Mouse (Mus musculus) CH12.LX (cell line): ENCODE data around the gene Mag. TPM values are rescaled to one million over a fixed set of nuclear protein-coding genes. Genes with fewer than 3 reads are reported as not detected.

Source experiments
- DNase-seq: peaks from one replicate; pipeline ENCODE4 v3.0.0-alpha.2; 2013; ENCODE audit errors: extremely low read depth
- H3K27ac ChIP-seq: 2 replicates; pipeline ENCODE4 v1.5.1; 2012; ENCODE audit warnings: low read depth, mild to moderate bottlenecking, control low read depth, moderate library complexity; ENCODE audit not compliant: insufficient read depth
- H3K27me3 ChIP-seq: replicated peaks from 2 replicates; pipeline ENCODE3; 2012; ENCODE audit warnings: inconsistent platforms
- H3K36me3 ChIP-seq, 2 experiments: replicated peaks in 1 of 2; 2 replicates each; pipeline versions ENCODE3 to v1.6.1; 2012; ENCODE audit warnings: inconsistent platforms in 1 of 2, low read length in 1 of 2, mild to moderate bottlenecking in 1 of 2, mixed read lengths in 1 of 2, moderate library complexity in 1 of 2; ENCODE audit not compliant: control insufficient read depth in 1 of 2, insufficient read depth in 1 of 2
- H3K4me1 ChIP-seq, 2 experiments: 2 replicates each; pipeline ENCODE4 v1.6.1; 2012; ENCODE audit warnings: inconsistent platforms in 1 of 2, moderate library complexity in 1 of 2; ENCODE audit not compliant: insufficient read depth in 2 of 2, control insufficient read depth in 1 of 2
- H3K4me2 ChIP-seq: 2 replicates; pipeline ENCODE4 v1.6.1; 2012; ENCODE audit warnings: low read depth, mild to moderate bottlenecking, control low read depth; ENCODE audit not compliant: poor library complexity, insufficient read depth, severe bottlenecking
- H3K4me3 ChIP-seq, 3 experiments: fragments of 150-350 bp in 1 of 3; sonication (generic) in 1 of 3; replicated peaks in 1 of 3; 2 replicates each; pipeline versions ENCODE3 to v1.5.1; 2011 to 2012; ENCODE audit warnings: low read depth in 2 of 3, low read length in 2 of 3, mild to moderate bottlenecking in 2 of 3, moderate library complexity in 2 of 3, control low read depth in 1 of 3, improper control_type of control experiment in 1 of 3, inconsistent platforms in 1 of 3, mixed read lengths in 1 of 3; ENCODE audit not compliant: poor library complexity in 1 of 3
- H3K79me2 ChIP-seq: replicated peaks from 2 replicates; pipeline ENCODE4 v1.6.1; 2012; ENCODE audit warnings: mild to moderate bottlenecking, moderate library complexity; ENCODE audit not compliant: control insufficient read depth, poor library complexity, insufficient read depth, severe bottlenecking; ENCODE audit errors: extremely low read depth
- H3K9ac ChIP-seq: 2 replicates; pipeline ENCODE4 v1.6.1; 2012; ENCODE audit warnings: low read depth, mild to moderate bottlenecking, control low read depth, moderate library complexity; ENCODE audit not compliant: insufficient read depth
- H3K9me3 ChIP-seq: replicated peaks from 2 replicates; pipeline ENCODE3; 2012; ENCODE audit warnings: low read length, inconsistent platforms, mixed read lengths
- BHLHE40 ChIP-seq: IDR thresholded peaks from 2 replicates; pipeline ENCODE4 v1.6.1; 2011; ENCODE audit warnings: mild to moderate bottlenecking, low read depth, low read length, improper control_type of control experiment
- CHD1 ChIP-seq: IDR thresholded peaks from 2 replicates; pipeline ENCODE4 v1.6.1; 2012; ENCODE audit warnings: low read depth, low read length, improper control_type of control experiment, inconsistent platforms
- CHD2 ChIP-seq: IDR thresholded peaks from 2 replicates; pipeline ENCODE4 v1.6.1; 2011; ENCODE audit warnings: low read length, improper control_type of control experiment
- CTCF ChIP-seq, 2 experiments: IDR thresholded peaks in 1 of 2; conservative IDR thresholded peaks in 1 of 2; 2 replicates each; pipeline ENCODE4 v1.5.1; 2011 to 2012; ENCODE audit warnings: low read depth in 2 of 2, low read length in 2 of 2, improper control_type of control experiment in 1 of 2, inconsistent platforms in 1 of 2, mild to moderate bottlenecking in 1 of 2, moderate library complexity in 1 of 2
- E2F4 ChIP-seq: IDR thresholded peaks from 2 replicates; pipeline ENCODE4 v1.6.1; 2011; ENCODE audit warnings: low read depth, low read length, improper control_type of control experiment; ENCODE audit not compliant: insufficient replicate concordance
- ELF1 ChIP-seq: IDR thresholded peaks from 2 replicates; pipeline ENCODE4 v1.6.1; 2014; ENCODE audit warnings: low read depth, mild to moderate bottlenecking, inconsistent platforms, low read length, improper control_type of control experiment
- EP300 ChIP-seq: IDR thresholded peaks from 2 replicates; pipeline ENCODE4 v1.6.1; 2011; ENCODE audit warnings: low read length, improper control_type of control experiment
- ETS1 ChIP-seq: conservative IDR thresholded peaks from 2 replicates; pipeline ENCODE4 v1.6.1; 2012; ENCODE audit warnings: low read depth, mild to moderate bottlenecking, inconsistent platforms, low read length, improper control_type of control experiment, moderate library complexity
- GABPA ChIP-seq: IDR thresholded peaks from 2 replicates; pipeline ENCODE4 v1.6.1; 2012; ENCODE audit warnings: low read depth, low read length, improper control_type of control experiment, inconsistent platforms; ENCODE audit not compliant: insufficient replicate concordance
- HCFC1 ChIP-seq: IDR thresholded peaks from 2 replicates; pipeline ENCODE4 v1.6.1; 2012; ENCODE audit warnings: low read depth, mild to moderate bottlenecking, inconsistent platforms, low read length, improper control_type of control experiment
- IRF4 ChIP-seq: IDR thresholded peaks from 2 replicates; pipeline ENCODE4 v1.6.1; 2014; ENCODE audit warnings: low read depth, mild to moderate bottlenecking, inconsistent platforms, low read length, improper control_type of control experiment
- JUN ChIP-seq: IDR thresholded peaks from 2 replicates; pipeline ENCODE4 v1.6.1; 2011; ENCODE audit warnings: low read depth, mild to moderate bottlenecking, low read length, improper control_type of control experiment, moderate library complexity; ENCODE audit not compliant: insufficient read depth
- JUND ChIP-seq: conservative IDR thresholded peaks from 2 replicates; pipeline ENCODE4 v1.6.1; 2011; ENCODE audit warnings: low read depth, low read length, improper control_type of control experiment
- KAT2A ChIP-seq: IDR thresholded peaks from 2 replicates; pipeline ENCODE4 v1.6.1; 2012; ENCODE audit warnings: low read length, improper control_type of control experiment, inconsistent platforms; ENCODE audit not compliant: insufficient replicate concordance
- MAFK ChIP-seq: IDR thresholded peaks from 2 replicates; pipeline ENCODE4 v1.6.1; 2011; ENCODE audit warnings: low read length, improper control_type of control experiment; ENCODE audit not compliant: insufficient replicate concordance
- MAX ChIP-seq: IDR thresholded peaks from 2 replicates; pipeline ENCODE4 v1.6.1; 2011; ENCODE audit warnings: low read length, improper control_type of control experiment
- MAZ ChIP-seq: IDR thresholded peaks from 2 replicates; pipeline ENCODE4 v1.6.1; 2012; ENCODE audit warnings: low read depth, mild to moderate bottlenecking, inconsistent platforms, low read length, improper control_type of control experiment, moderate library complexity
- MEF2A ChIP-seq: IDR thresholded peaks from 2 replicates; pipeline ENCODE4 v1.6.1; 2014; ENCODE audit warnings: low read depth, mild to moderate bottlenecking, inconsistent platforms, low read length, improper control_type of control experiment, borderline replicate concordance
- MXI1 ChIP-seq: IDR thresholded peaks from 2 replicates; pipeline ENCODE4 v1.6.1; 2011; ENCODE audit warnings: mild to moderate bottlenecking, low read depth, low read length, improper control_type of control experiment
- MYC ChIP-seq: IDR thresholded peaks from 2 replicates; pipeline ENCODE4 v1.6.1; 2011; ENCODE audit warnings: low read depth, mild to moderate bottlenecking, improper control_type of control experiment, low read length
- NELFE ChIP-seq: IDR thresholded peaks from 2 replicates; pipeline ENCODE4 v1.6.1; 2011; ENCODE audit warnings: low read depth, low read length, improper control_type of control experiment
- NRF1 ChIP-seq: IDR thresholded peaks from 2 replicates; pipeline ENCODE4 v1.6.1; 2014; ENCODE audit warnings: low read depth, mild to moderate bottlenecking, inconsistent platforms, low read length, improper control_type of control experiment, moderate library complexity
- PAX5 ChIP-seq: IDR thresholded peaks from 2 replicates; pipeline ENCODE4 v1.6.1; 2012; ENCODE audit warnings: low read length, inconsistent platforms, mixed read lengths
- POLR2A ChIP-seq: IDR thresholded peaks from 2 replicates; pipeline ENCODE4 v1.6.1; 2011; ENCODE audit warnings: low read depth, mild to moderate bottlenecking, improper control_type of control experiment, low read length
- POLR2AphosphoS2 ChIP-seq: IDR thresholded peaks from 2 replicates; pipeline ENCODE4 v1.6.1; 2011; ENCODE audit warnings: low read depth, low read length, improper control_type of control experiment
- RAD21 ChIP-seq: IDR thresholded peaks from 2 replicates; pipeline ENCODE4 v1.6.1; 2011; ENCODE audit warnings: low read depth, mild to moderate bottlenecking, low read length, improper control_type of control experiment, moderate library complexity
- RCOR1 ChIP-seq: conservative IDR thresholded peaks from 2 replicates; pipeline ENCODE4 v1.6.1; 2012; ENCODE audit warnings: low read depth, mild to moderate bottlenecking, inconsistent platforms, low read length, improper control_type of control experiment
- SIN3A ChIP-seq: IDR thresholded peaks from 2 replicates; pipeline ENCODE4 v1.6.1; 2012; ENCODE audit warnings: low read length, improper control_type of control experiment, inconsistent platforms
- SMC3 ChIP-seq: IDR thresholded peaks from 2 replicates; pipeline ENCODE4 v1.6.1; 2011; ENCODE audit warnings: low read depth, low read length, improper control_type of control experiment
- TBP ChIP-seq: conservative IDR thresholded peaks from 2 replicates; pipeline ENCODE4 v1.6.1; 2011; ENCODE audit warnings: low read depth, low read length, improper control_type of control experiment
- TCF12 ChIP-seq: IDR thresholded peaks from 2 replicates; pipeline ENCODE4 v1.6.1; 2014; ENCODE audit warnings: low read depth, mild to moderate bottlenecking, inconsistent platforms, low read length, improper control_type of control experiment
- UBTF ChIP-seq: IDR thresholded peaks from 2 replicates; pipeline ENCODE4 v1.6.1; 2012; ENCODE audit warnings: low read depth, mild to moderate bottlenecking, inconsistent platforms, low read length, improper control_type of control experiment, moderate library complexity
- USF1 ChIP-seq: IDR thresholded peaks from 2 replicates; pipeline ENCODE4 v1.6.1; 2014; ENCODE audit warnings: low read depth, mild to moderate bottlenecking, inconsistent platforms, low read length, improper control_type of control experiment
- USF2 ChIP-seq: conservative IDR thresholded peaks from 2 replicates; pipeline ENCODE4 v1.6.1; 2011; ENCODE audit warnings: low read depth, low read length, improper control_type of control experiment
- ZC3H11A ChIP-seq: IDR thresholded peaks from 2 replicates; pipeline ENCODE4 v1.6.1; 2012; ENCODE audit warnings: low read depth, mild to moderate bottlenecking, inconsistent platforms, low read length, improper control_type of control experiment
- ZKSCAN1 ChIP-seq: IDR thresholded peaks from 2 replicates; pipeline ENCODE4 v1.6.1; 2012; ENCODE audit warnings: low read depth, inconsistent platforms, low read length, improper control_type of control experiment, borderline replicate concordance
- ZMIZ1 ChIP-seq: IDR thresholded peaks from 2 replicates; pipeline ENCODE4 v1.6.1; 2012; ENCODE audit warnings: low read depth, mild to moderate bottlenecking, inconsistent platforms, low read length, improper control_type of control experiment
- ZNF384 ChIP-seq: IDR thresholded peaks from 2 replicates; pipeline ENCODE4 v1.6.1; 2012; ENCODE audit warnings: low read depth, low read length, improper control_type of control experiment, inconsistent platforms
- dilution Hi-C: fragments of 300-500 bp; cut with MboI; formaldehyde crosslinking; loops from 2 replicates; pipeline ENCODE4 v1.14.3; 2020; ENCODE audit warnings: low sequenced_read_pairs; ENCODE audit not compliant: extremely low pct_unique_long_range_greater_than_20kb, extremely low pct_ligation_motif_present
- in situ Hi-C: fragments of 300-500 bp; cut with MboI; formaldehyde crosslinking; loops from 3 replicates; pipeline ENCODE4 v1.14.3; 2019; ENCODE audit warnings: low sequenced_read_pairs, low pct_ligation_motif_present, low pct_unique_long_range_greater_than_20kb, mixed read lengths
- polyA plus RNA-seq: library from polyadenylated mRNA; unstranded; fragments of >175 nt; gene quantifications from 2 replicates; pipeline ENCODE4 v1.2.1, GENCODE M21; 2012; ENCODE audit warnings: low read depth; ENCODE audit not compliant: insufficient read length
- total RNA-seq, 2 experiments: library from RNA; depleted of rRNA; stranded (reverse); fragments of 300-350 nt in 1 of 2; fragments of >200 nt in 1 of 2; gene quantifications; 2 replicates each; pipeline ENCODE4 v1.2.3; 2012 to 2014

Mag gene
- total and polyA plus RNA-seq, 3 experiments: 0.04 TPM; not detected in 2

GRCm38 (mm10) chr7:30859290-30859634 is 55.4 kb downstream of the Mag start:
- TF ChIP-seq BHLHE40 (peak; percentile 36; the same call in 1 of the 2 replicates), USF1 (no peak), NRF1 (peak; percentile 37; the same call in 1 of the 2 replicates), POLR2A (no peak), MAX (peak; percentile 50; the same call in 1 of the 2 replicates), ZNF384 (no peak), CTCF (conservative IDR thresholded peaks at IDR 0.05 in 1 of 2, IDR thresholded peaks at IDR 0.05 in 1 of 2; ENCODE audit: low read depth in 2 of 2, low read length in 2 of 2) (peak; percentile 77 to 93), MEF2A (0 out of 2 replicates have a peak, but pooled peaks have one; percentile 19), TBP (no peak), EP300 (no peak), UBTF (no peak), HCFC1 (peak; percentile 10; the same call in 1 of the 2 replicates), NELFE (peak; percentile 40; the same call in 1 of the 2 replicates), ETS1 (no peak), KAT2A (no peak), JUND (0 out of 2 replicates have a peak, but pooled peaks have one; percentile 24), RAD21 (peak; percentile 93), USF2 (no peak), ELF1 (no peak), POLR2AphosphoS2 (no peak), MAZ (no peak; the same call in none of the 2 replicates), CHD1 (no peak), ZC3H11A (peak; percentile 74), CHD2 (no peak), ZMIZ1 (no peak; the same call in 1 of the 2 replicates), IRF4 (0 out of 2 replicates have a peak, but pooled peaks have one; percentile 15), E2F4 (no peak), MAFK (no peak), ZKSCAN1 (no peak), TCF12 (peak; percentile 51; the same call in 1 of the 2 replicates), MYC (peak; percentile 72; the same call in 1 of the 2 replicates), MXI1 (peak; percentile 53; the same call in 1 of the 2 replicates), RCOR1 (no peak), SIN3A (peak; percentile 73), GABPA (no peak), SMC3 (peak; percentile 94), PAX5 (no peak), JUN (no peak)
- DNase-seq: peak; percentile 86
- dilution Hi-C loops: no loop called here

More at GRCm38 (mm10) chr7:30859290-30859634, 55.4 kb downstream of the Mag start:
- Histone ChIP-seq H3K4me3 (no peak overlapping the region), H3K79me2 (no peaks in the 10 kb centered on the region), H3K27ac (no peak overlapping the region), H3K27me3 (no peaks in the 10 kb centered on the region), H3K36me3 (peaks cover 0 to 37% of the 10 kb centered on the region in 2 experiments), H3K9me3 (no peaks in the 10 kb centered on the region), H3K4me2 (no peak overlapping the region), H3K9ac (no peak overlapping the region), H3K4me1 (peaks cover 11 to 54% of the 10 kb centered on the region in 2 experiments)
- in situ Hi-C loops: no loop called here
